Mouse (Mus musculus): Measurements from ENCODE around the gene Grm6. TPM values are rescaled to one million over a fixed set of nuclear protein-coding genes. Genes with fewer than 3 reads are reported as not detected.

Gene Grm6
- polyA plus RNA-seq, 1 experiment from 2014 or later: not detected

GRCm38 (mm10) chr11:50850989-50851601, 610 bp downstream of the Grm6 start:
- Histone ChIP-seq H3K4me3 (peak overlapping the region; percentile 47), H3K4me2 (peak overlapping the region; percentile 75), H3K9me3 (replicated peaks) (peaks cover 10% of the 10 kb centered on the region; the same call in 1 of the 2 replicates), H3K27me3 (replicated peaks) (peaks cover 60% of the 10 kb centered on the region), H3K4me1 (replicated peaks) (peaks cover 27% of the 10 kb centered on the region), H3K9ac (peak overlapping the region; percentile 3; the same call in 1 of the 2 replicates), H3K27ac (ENCODE audit: poor library complexity, severe bottlenecking) (no peak overlapping the region), H3K36me3 (no peaks in the 10 kb centered on the region)
- under 1% methylated on average over 72 of the region's 72 CpGs for WGBS
- ATAC-seq (ENCODE audit: insufficient number of reproducible peaks, low FRiP score): no peak

DNA sequence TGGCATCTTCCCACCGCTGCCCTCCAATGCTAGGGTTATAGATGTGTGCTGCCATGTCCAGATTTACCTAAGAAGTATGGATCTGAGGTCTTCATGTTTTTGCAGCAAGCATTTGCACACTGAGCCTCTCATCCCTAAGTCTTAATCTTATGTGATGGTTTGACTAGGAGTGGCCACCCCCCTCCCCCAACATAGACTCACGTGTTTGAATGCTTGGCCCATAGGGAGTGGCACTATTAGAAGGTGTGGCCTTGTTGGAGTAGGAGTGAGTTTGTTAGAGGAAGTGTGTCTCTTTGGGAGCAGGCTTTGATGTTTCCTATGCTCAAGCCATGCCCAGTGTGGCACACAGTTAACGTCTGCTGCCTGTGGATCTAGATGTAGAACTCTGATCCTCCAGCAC, 28.2 kb downstream of the Grm6 start:
- Histone ChIP-seq H3K27ac (ENCODE audit: poor library complexity, severe bottlenecking) (no peak overlapping the region), H3K9me3 (replicated peaks) (peaks cover 32% of the 10 kb centered on the region), H3K4me2 (no peak overlapping the region), H3K27me3 (replicated peaks) (no peaks in the 10 kb centered on the region), H3K9ac (no peak overlapping the region), H3K4me3 (no peak overlapping the region), H3K36me3 (peaks cover 85% of the 10 kb centered on the region), H3K4me1 (replicated peaks) (no peaks in the 10 kb centered on the region)
- WGBS: 71% methylated on average over 3 of the region's 3 CpGs
- ATAC-seq (ENCODE audit: insufficient number of reproducible peaks, low FRiP score): no peak

DNA sequence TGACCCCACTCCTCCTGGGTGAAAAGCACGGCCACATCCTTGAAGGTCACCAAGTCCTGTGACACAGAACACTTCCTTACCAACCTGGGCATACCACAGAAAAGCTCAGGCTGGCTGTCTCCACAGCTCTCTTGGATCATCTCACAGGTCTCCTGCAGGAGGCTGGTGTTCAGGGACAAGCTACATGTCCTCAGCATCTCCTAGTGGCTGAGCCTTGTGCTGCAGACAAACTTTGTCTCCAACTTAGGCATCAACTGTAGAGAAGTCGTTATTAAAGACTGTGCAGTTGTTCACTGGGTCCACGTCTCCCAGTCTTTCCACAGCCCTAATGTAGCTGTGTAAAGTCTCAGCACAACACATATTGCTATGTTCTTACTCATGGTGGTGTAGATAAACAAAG, 33.3 kb downstream of the Grm6 start:
- peaks cover 42% of the 10 kb centered on the region for H3K36me3 ChIP-seq
- H3K27ac ChIP-seq (ENCODE audit: poor library complexity, severe bottlenecking): no peak overlapping the region
- ATAC-seq (ENCODE audit: insufficient number of reproducible peaks, low FRiP score): no peak
- H3K9me3 ChIP-seq (replicated peaks): peaks cover 2% of the 10 kb centered on the region; the same call in 1 of the 2 replicates
- H3K4me2 ChIP-seq: no peak overlapping the region
- H3K4me1 ChIP-seq (replicated peaks): peaks cover 3% of the 10 kb centered on the region; the same call in 1 of the 2 replicates
- no peak overlapping the region for H3K4me3 ChIP-seq
- H3K27me3 ChIP-seq (replicated peaks): no peaks in the 10 kb centered on the region
- H3K9ac ChIP-seq: no peak overlapping the region
- WGBS: 66% methylated on average over 3 of the region's 3 CpGs

- Histone ChIP-seq H3K27me3 (replicated peaks) (no peaks in the 10 kb centered on the region), H3K36me3 (peaks cover 22% of the 10 kb centered on the region), H3K27ac (ENCODE audit: poor library complexity, severe bottlenecking) (no peak overlapping the region), H3K4me2 (peak overlapping the region; percentile 69), H3K4me1 (replicated peaks) (peaks cover 3% of the 10 kb centered on the region; the same call in 1 of the 2 replicates), H3K9ac (peak overlapping the region; percentile 72; the same call in 1 of the 2 replicates), H3K9me3 (replicated peaks) (peaks cover 6% of the 10 kb centered on the region; the same call in 1 of the 2 replicates), H3K4me3 (peak overlapping the region; percentile 50)
- whole genome bisulfite sequencing: 55% methylated on average over 8 of the region's 8 CpGs
- no peak for ATAC-seq (ENCODE audit: insufficient number of reproducible peaks, low FRiP score)
These were observed 35.9 kb downstream of the Grm6 start for GRCm38 (mm10) chr11:50886231-50886932.

DNA sequence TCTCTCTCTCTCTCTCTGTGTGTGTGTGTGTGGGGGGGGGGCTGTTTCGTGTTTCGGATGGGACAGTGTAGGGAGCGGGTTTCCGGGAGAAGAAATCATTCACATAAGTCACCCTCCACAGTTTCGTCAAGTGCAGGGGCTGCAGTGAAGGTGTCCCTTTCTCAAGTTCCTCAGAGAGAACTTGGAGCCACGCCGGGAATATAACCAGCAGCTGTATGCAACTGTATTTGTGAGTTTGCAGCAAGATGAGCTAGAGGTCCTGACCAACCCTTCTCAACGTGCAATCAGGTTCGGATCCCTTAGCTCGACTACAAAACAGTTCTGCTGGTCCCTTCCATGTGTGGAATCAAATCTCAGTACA, 36.4 kb downstream of the Grm6 start:
- ATAC-seq (ENCODE audit: insufficient number of reproducible peaks, low FRiP score): no peak
- Histone ChIP-seq H3K9ac (peak overlapping the region; percentile 72), H3K4me3 (peak overlapping the region; percentile 50), H3K9me3 (replicated peaks) (peaks cover 6% of the 10 kb centered on the region; the same call in 1 of the 2 replicates), H3K27ac (ENCODE audit: poor library complexity, severe bottlenecking) (no peak overlapping the region), H3K27me3 (replicated peaks) (no peaks in the 10 kb centered on the region), H3K4me1 (replicated peaks) (peaks cover 3% of the 10 kb centered on the region; the same call in 1 of the 2 replicates), H3K4me2 (peak overlapping the region; percentile 69), H3K36me3 (peaks cover 20% of the 10 kb centered on the region)
- 29% methylated on average over 10 of the region's 10 CpGs for WGBS

- Histone ChIP-seq H3K27me3 (replicated peaks) (no peaks in the 10 kb centered on the region), H3K4me1 (replicated peaks) (peaks cover 3% of the 10 kb centered on the region; the same call in 1 of the 2 replicates), H3K9me3 (replicated peaks) (peaks cover 9% of the 10 kb centered on the region; the same call in 1 of the 2 replicates), H3K36me3 (peaks cover 14% of the 10 kb centered on the region; the same call in 1 of the 2 replicates), H3K9ac (peak within 1 kb of the TSS; percentile 72), H3K27ac (ENCODE audit: poor library complexity, severe bottlenecking) (0 out of 2 replicates have a peak within 1 kb of the TSS, but pooled peaks have one; percentile 3), H3K4me3 (peak within 1 kb of the TSS; percentile 50), H3K4me2 (peak within 1 kb of the TSS; percentile 69)
- WGBS: 7% methylated on average over 26 of the region's 26 CpGs
- ATAC-seq (ENCODE audit: insufficient number of reproducible peaks, low FRiP score): peak; percentile 82
These were observed 37.1 kb downstream of the Grm6 start, which contains the start of gene Zfp454 for GRCm38 (mm10) chr11:50887390-50888128. Zfp454 (minus strand) TSS chr11:50887651.

DNA sequence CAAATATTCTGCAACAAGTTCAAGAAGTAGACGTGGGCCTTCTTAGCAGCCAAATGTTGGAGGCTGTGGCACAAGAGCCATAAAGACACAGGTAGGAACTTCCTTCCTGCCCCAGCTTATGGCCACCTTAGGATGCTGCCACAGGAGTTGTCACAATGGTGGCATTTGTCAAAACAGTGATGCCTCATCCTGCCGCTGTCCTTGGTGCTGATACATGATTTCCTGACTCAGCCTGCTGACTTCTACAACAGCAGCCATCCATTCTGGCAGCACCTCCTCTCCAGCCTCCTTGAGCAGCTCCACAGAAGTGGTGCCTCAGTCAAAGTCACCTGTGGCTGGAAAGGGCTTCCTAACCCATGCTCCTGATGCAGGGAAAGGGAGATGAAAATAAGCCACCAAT, 42.0 kb downstream of the Grm6 start:
- peaks cover 3% of the 10 kb centered on the region; the same call in 1 of the 2 replicates for H3K4me1 ChIP-seq (replicated peaks)
- H3K4me2 ChIP-seq: no peak overlapping the region
- H3K27ac ChIP-seq (ENCODE audit: poor library complexity, severe bottlenecking): no peak overlapping the region
- no peak overlapping the region for H3K4me3 ChIP-seq
- ATAC-seq (ENCODE audit: insufficient number of reproducible peaks, low FRiP score): no peak
- peaks cover 25% of the 10 kb centered on the region for H3K9me3 ChIP-seq (replicated peaks)
- WGBS: 45% methylated on average over 2 of the region's 2 CpGs
- no peaks in the 10 kb centered on the region for H3K27me3 ChIP-seq (replicated peaks)
- no peak overlapping the region for H3K9ac ChIP-seq
- no peaks in the 10 kb centered on the region for H3K36me3 ChIP-seq

- H3K9ac ChIP-seq: no peak overlapping the region
- H3K27me3 ChIP-seq (replicated peaks): no peaks in the 10 kb centered on the region
- peaks cover 48% of the 10 kb centered on the region for H3K9me3 ChIP-seq (replicated peaks)
- H3K27ac ChIP-seq (ENCODE audit: poor library complexity, severe bottlenecking): no peak overlapping the region
- 58% methylated on average over 1 of the region's 1 CpGs for WGBS
- H3K4me2 ChIP-seq: no peak overlapping the region
- H3K4me3 ChIP-seq: no peak overlapping the region
- H3K36me3 ChIP-seq: peaks cover 33% of the 10 kb centered on the region
- H3K4me1 ChIP-seq (replicated peaks): no peaks in the 10 kb centered on the region
- no peak for ATAC-seq (ENCODE audit: insufficient number of reproducible peaks, low FRiP score)
These were observed 46.9 kb downstream of the Grm6 start for GRCm38 (mm10) chr11:50897359-50897758.

GRCm38 (mm10) chr11:50908136-50908535, 57.7 kb downstream of the Grm6 start:
- H3K27me3 ChIP-seq (replicated peaks): no peaks in the 10 kb centered on the region
- no peaks in the 10 kb centered on the region for H3K4me1 ChIP-seq (replicated peaks)
- no peak for ATAC-seq (ENCODE audit: insufficient number of reproducible peaks, low FRiP score)
- H3K9ac ChIP-seq: no peak overlapping the region
- H3K4me2 ChIP-seq: no peak overlapping the region
- H3K9me3 ChIP-seq (replicated peaks): peaks cover 38% of the 10 kb centered on the region
- peaks cover 88% of the 10 kb centered on the region for H3K36me3 ChIP-seq
- H3K27ac ChIP-seq (ENCODE audit: poor library complexity, severe bottlenecking): no peak overlapping the region
- 87% methylated on average over 5 of the region's 5 CpGs for WGBS
- H3K4me3 ChIP-seq: no peak overlapping the region

- H3K36me3 ChIP-seq: peaks cover 39% of the 10 kb centered on the region
- H3K4me2 ChIP-seq: no peak overlapping the region
- no peaks in the 10 kb centered on the region for H3K4me1 ChIP-seq (replicated peaks)
- ATAC-seq (ENCODE audit: insufficient number of reproducible peaks, low FRiP score): no peak
- H3K9ac ChIP-seq: no peak overlapping the region
- H3K27me3 ChIP-seq (replicated peaks): no peaks in the 10 kb centered on the region
- no peak overlapping the region for H3K27ac ChIP-seq (ENCODE audit: poor library complexity, severe bottlenecking)
- WGBS: 89% methylated on average over 1 of the region's 1 CpGs
- H3K9me3 ChIP-seq (replicated peaks): peaks cover 6% of the 10 kb centered on the region; the same call in 1 of the 2 replicates
- H3K4me3 ChIP-seq: no peak overlapping the region
These were observed 62.8 kb downstream of the Grm6 start for GRCm38 (mm10) chr11:50913301-50913700.

- 79% methylated on average over 3 of the region's 3 CpGs for WGBS
- H3K4me2 ChIP-seq: no peak overlapping the region
- H3K36me3 ChIP-seq: peaks cover 28% of the 10 kb centered on the region
- H3K9me3 ChIP-seq (replicated peaks): peaks cover 3% of the 10 kb centered on the region; the same call in 1 of the 2 replicates
- no peaks in the 10 kb centered on the region for H3K4me1 ChIP-seq (replicated peaks)
- H3K4me3 ChIP-seq: no peak overlapping the region
- H3K27ac ChIP-seq (ENCODE audit: poor library complexity, severe bottlenecking): no peak overlapping the region
- no peak overlapping the region for H3K9ac ChIP-seq
- no peak for ATAC-seq (ENCODE audit: insufficient number of reproducible peaks, low FRiP score)
- H3K27me3 ChIP-seq (replicated peaks): no peaks in the 10 kb centered on the region
These were observed 64.0 kb downstream of the Grm6 start for GRCm38 (mm10) chr11:50914461-50914860.

Measured in heart, embryonic 12.5 days (tissue).